Mouse (Mus musculus) forebrain, embryonic 15.5 days (tissue): ENCODE measurements around the gene Mc1r. TPM values are rescaled to one million over a fixed set of nuclear protein-coding genes. Genes with fewer than 3 reads are reported as not detected.

Source experiments
- polyA plus RNA-seq: library from polyadenylated mRNA; unstranded; fragments of >200 nt; fragmentation: Nextera tagmentation; extraction: Ambion mirVana; gene quantifications from 2 replicates; pipeline ENCODE4 v1.2.1, GENCODE M21; 2015

Gene Mc1r
- polyA plus RNA-seq, 1 experiment from 2014 or later: 0.15 TPM

Other genes starting within 250 kb of the Mc1r start
- 0.69 and 1.0 TPM in 2 replicates for gene Sult5a1, start 248.8 kb upstream of the Mc1r start, polyA plus RNA-seq
- gene Dpep1, start 220.9 kb upstream of the Mc1r start, polyA plus RNA-seq: 0.11 TPM in 1 of 2 replicates, not detected in the other
- 229 and 239 TPM in 2 replicates for gene Chmp1a, start 194.3 kb upstream of the Mc1r start, polyA plus RNA-seq
- gene Spata33, start 194.3 kb upstream of the Mc1r start, polyA plus RNA-seq: 5.0 and 5.1 TPM in 2 replicates
- gene Cdk10, start 182.3 kb upstream of the Mc1r start, polyA plus RNA-seq: 45.9 and 49.2 TPM in 2 replicates
- 4.0 and 4.8 TPM in 2 replicates for gene Spata2l, start 170.9 kb upstream of the Mc1r start, polyA plus RNA-seq
- gene Zfp276, start 152.9 kb upstream of the Mc1r start, polyA plus RNA-seq: 26.1 and 26.5 TPM in 2 replicates
- gene Vps9d1, start 152.8 kb upstream of the Mc1r start, polyA plus RNA-seq: 46.8 and 47.2 TPM in 2 replicates
- gene Fanca, start 88.5 kb upstream of the Mc1r start, polyA plus RNA-seq: 15.2 and 15.3 TPM in 2 replicates
- 32.9 and 33.0 TPM in 2 replicates for gene Spire2, start 74.4 kb upstream of the Mc1r start, polyA plus RNA-seq
- gene Tcf25, start 33.4 kb upstream of the Mc1r start, polyA plus RNA-seq: 252 and 259 TPM in 2 replicates
- gene Tubb3, start 4.3 kb downstream of the Mc1r start, polyA plus RNA-seq: 1,822 and 1,823 TPM in 2 replicates
- gene Def8, start 16.4 kb downstream of the Mc1r start, polyA plus RNA-seq: 43.3 and 46.3 TPM in 2 replicates
- 59.5 and 62.4 TPM in 2 replicates for gene Afg3l1, start 70.8 kb downstream of the Mc1r start, polyA plus RNA-seq
- gene Dbndd1, start 108.4 kb downstream of the Mc1r start, polyA plus RNA-seq: 89.6 and 96.4 TPM in 2 replicates
- 43.8 and 44.0 TPM in 2 replicates for gene Gas8, start 111.7 kb downstream of the Mc1r start, polyA plus RNA-seq
- gene Rhou, start 246.8 kb downstream of the Mc1r start, polyA plus RNA-seq: 8.6 and 10.4 TPM in 2 replicates